Mouse (Mus musculus) liver, embryonic 14 days (tissue): Measurements from ENCODE around the gene Olfr1387. TPM values are rescaled to one million over a fixed set of nuclear protein-coding genes. Genes with fewer than 3 reads are reported as not detected.

ENCODE experiments used
- polyA plus RNA-seq: library from polyadenylated mRNA; depleted of rRNA; stranded (reverse); fragments of >200 nt; gene quantifications from 2 replicates; pipeline ENCODE4 v1.2.3, GENCODE M21; 2012; rRNA removed

Gene Olfr1387
- polyA plus RNA-seq = not detected in 2 replicates

DNA sequence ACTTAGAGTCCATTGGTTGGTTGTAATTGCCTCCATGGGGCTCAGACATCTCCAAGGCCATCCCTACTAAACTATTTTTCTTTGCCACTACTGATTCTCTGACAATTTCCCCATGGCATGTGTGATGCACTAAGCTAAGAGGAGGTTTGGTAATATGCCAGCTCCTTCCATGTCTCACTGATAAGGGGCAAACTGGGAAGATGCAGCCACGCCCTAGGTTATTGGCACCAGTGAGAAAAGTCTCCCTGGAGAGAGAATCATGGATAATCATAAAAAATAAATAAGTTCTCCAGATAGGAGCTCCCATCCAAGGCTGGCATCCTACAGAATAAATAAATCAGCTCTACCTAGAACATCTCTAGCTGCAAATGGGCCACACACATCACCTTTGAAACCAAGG, at the start of gene Olfr1387:
Olfr1387 (plus strand) TSS at position 301 of the 400 bp plus-strand sequence.

GRCm38 (mm10) chr11:49422767-49423166, 32.4 kb upstream of the Olfr1387 start, which contains the start of gene Olfr1389:
Olfr1389 (plus strand) TSS chr11:49423067.

GRCm38 (mm10) chr11:49436411-49436810, 18.7 kb upstream of the Olfr1387 start, which contains the start of gene Olfr1388:
Olfr1388 (plus strand) TSS chr11:49436624.

GRCm38 (mm10) chr11:49464746-49465145, 9.6 kb downstream of the Olfr1387 start, which contains the start of gene Olfr1386:
Olfr1386 (plus strand) TSS chr11:49465046.

GRCm38 (mm10) chr11:49488770-49489169, 33.6 kb downstream of the Olfr1387 start, which contains the start of gene Olfr1385:
Olfr1385 (plus strand) TSS chr11:49489070.

Other genes with a start within 250 kb of the Olfr1387 start
- 22.4 and 25.0 TPM in 2 replicates for gene Mgat1, start 211.2 kb upstream of the Olfr1387 start, polyA plus RNA-seq
- gene Olfr1393, start 177.0 kb upstream of the Olfr1387 start, polyA plus RNA-seq = 0.05 TPM in 2 replicates
- 0.01 TPM in 2 replicates for gene Olfr1392, start 170.1 kb upstream of the Olfr1387 start, polyA plus RNA-seq
- gene Olfr10, start 150.6 kb upstream of the Olfr1387 start, polyA plus RNA-seq = not detected in 2 replicates
- gene Olfr1391, start 132.6 kb upstream of the Olfr1387 start, polyA plus RNA-seq = not detected in 2 replicates
- not detected in 2 replicates for gene Olfr1390, start 120.2 kb upstream of the Olfr1387 start, polyA plus RNA-seq
- gene Olfr1389, start 32.3 kb upstream of the Olfr1387 start, polyA plus RNA-seq = not detected in 2 replicates
- gene Olfr1388, start 18.7 kb upstream of the Olfr1387 start, polyA plus RNA-seq = 0.14 TPM in 2 replicates
- not detected in 2 replicates for gene Olfr1386, start 9.7 kb downstream of the Olfr1387 start, polyA plus RNA-seq
- not detected in 2 replicates for gene Olfr1385, start 33.7 kb downstream of the Olfr1387 start, polyA plus RNA-seq
- not detected in 2 replicates for gene Olfr1384, start 51.4 kb downstream of the Olfr1387 start, polyA plus RNA-seq
- gene Olfr1383, start 64.3 kb downstream of the Olfr1387 start, polyA plus RNA-seq = not detected in 2 replicates
- not detected in 2 replicates for gene Olfr1382, start 72.9 kb downstream of the Olfr1387 start, polyA plus RNA-seq
- not detected in 2 replicates for gene Olfr1381, start 88.1 kb downstream of the Olfr1387 start, polyA plus RNA-seq
- not detected in 2 replicates for gene Olfr1380, start 101.5 kb downstream of the Olfr1387 start, polyA plus RNA-seq
- gene Flt4, start 153.9 kb downstream of the Olfr1387 start, polyA plus RNA-seq = 1.8 and 2.0 TPM in 2 replicates
- 0.18 TPM in 1 of 2 replicates, not detected in the other for gene Scgb3a1, start 208.3 kb downstream of the Olfr1387 start, polyA plus RNA-seq